Mouse (Mus musculus) embryonic facial prominence, embryonic 12.5 days (tissue): ENCODE measurements around the gene Il17ra. TPM values are rescaled to one million over a fixed set of nuclear protein-coding genes. Genes with fewer than 3 reads are reported as not detected.

Experiments used
- ATAC-seq: fragments of 200-750 bp; cut with Nextera tagmentation; 2 replicates; pipeline ENCODE4 v1.8.0; 2017; ENCODE audit not compliant: insufficient number of reproducible peaks, insufficient read depth, low FRiP score, low TSS enrichment
- H3K27ac ChIP-seq: fragments of 300-500 bp; sonication (generic); 2 replicates; pipeline ENCODE4 v1.5.1; 2016; ENCODE audit warnings: mild to moderate bottlenecking
- H3K27me3 ChIP-seq: fragments of 300-500 bp; sonication (generic); 2 replicates; pipeline ENCODE4 v1.6.1; 2016; ENCODE audit warnings: mild to moderate bottlenecking, moderate library complexity
- H3K36me3 ChIP-seq: fragments of 300-500 bp; sonication (generic); 2 replicates; pipeline ENCODE4 v1.6.1; 2016; ENCODE audit warnings: mild to moderate bottlenecking
- H3K4me1 ChIP-seq: fragments of 300-500 bp; sonication (generic); 2 replicates; pipeline ENCODE4 v1.6.1; 2016
- H3K4me2 ChIP-seq: fragments of 300-500 bp; sonication (generic); replicated peaks from 2 replicates; pipeline ENCODE4 v1.6.1; 2016; ENCODE audit warnings: mild to moderate bottlenecking, moderate library complexity
- H3K4me3 ChIP-seq: fragments of 300-500 bp; sonication (generic); 2 replicates; pipeline ENCODE4 v1.5.1; 2016; ENCODE audit warnings: mild to moderate bottlenecking
- H3K9ac ChIP-seq: fragments of 300-500 bp; sonication (generic); 2 replicates; pipeline ENCODE4 v1.6.1; 2016; ENCODE audit warnings: mild to moderate bottlenecking, moderate library complexity
- H3K9me3 ChIP-seq: fragments of 300-500 bp; sonication (generic); 2 replicates; pipeline ENCODE4 v1.6.1; 2016; ENCODE audit warnings: mild to moderate bottlenecking, moderate library complexity
- WGBS: fragments of 180-500 bp; shearing (Covaris S2); methylation state at CpG from one replicate; pipeline ENCODE4 v1.1.7; 2016; 5-methylcytosine and 5-hydroxymethylcytosine counted together
- polyA plus RNA-seq: library from polyadenylated mRNA; unstranded; fragments of >200 nt; fragmentation: Nextera tagmentation; extraction: Ambion mirVana; gene quantifications from 2 replicates; pipeline ENCODE4 v1.2.1, GENCODE M21; 2016

The Il17ra gene
- polyA plus RNA-seq, 1 experiment from 2014 or later = 4.1 TPM

DNA sequence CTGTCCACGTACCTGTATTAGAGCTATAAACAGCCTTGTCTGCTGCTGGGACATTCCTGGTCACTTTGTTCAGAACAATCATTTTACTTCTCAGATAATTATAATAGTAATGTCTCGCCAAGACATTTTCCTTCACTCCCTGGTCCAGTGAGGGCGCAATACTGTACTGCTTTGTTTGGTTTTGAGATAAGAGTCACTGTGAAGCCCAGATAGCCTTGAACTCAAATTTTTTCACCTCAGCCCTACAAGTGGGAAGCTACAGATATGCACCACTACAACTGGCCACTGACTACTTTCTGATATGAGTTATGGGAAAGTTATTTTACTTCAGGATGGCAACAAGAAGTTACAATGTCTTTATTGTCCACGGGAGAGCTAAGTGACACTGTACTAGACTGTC, 53.4 kb downstream of the Il17ra start:
- Histone ChIP-seq H3K4me3 (no peak overlapping the region), H3K4me1 (no peaks in the 10 kb centered on the region), H3K9ac (no peak overlapping the region), H3K27me3 (no peaks in the 10 kb centered on the region), H3K9me3 (no peaks in the 10 kb centered on the region), H3K27ac (no peak overlapping the region), H3K36me3 (peaks cover 66% of the 10 kb centered on the region), H3K4me2 (no peak overlapping the region)
- no peak for ATAC-seq
- WGBS = 90% methylated on average over 4 of the region's 4 CpGs

DNA sequence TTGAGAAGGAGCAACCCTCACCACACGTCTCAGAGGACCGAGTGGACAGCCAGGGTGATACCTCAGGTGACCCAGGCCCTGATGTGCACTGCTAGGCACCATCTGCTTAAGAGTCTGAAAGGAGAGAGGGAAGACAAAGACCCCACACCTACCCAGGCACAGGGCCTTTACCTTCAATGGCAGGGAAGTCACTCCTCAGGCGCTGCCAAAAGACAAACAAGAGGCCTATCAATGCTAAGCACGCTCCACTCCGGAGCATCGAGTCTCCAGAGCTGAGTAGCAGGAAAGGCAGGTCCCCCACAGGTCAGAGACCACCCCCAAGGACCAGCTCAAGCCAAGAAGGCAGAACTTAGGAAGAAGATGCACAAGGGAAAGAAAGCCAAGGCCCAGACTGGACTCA, 53.8 kb downstream of the Il17ra start:
- no peak overlapping the region for H3K27ac ChIP-seq
- no peaks in the 10 kb centered on the region for H3K9me3 ChIP-seq
- no peak overlapping the region for H3K4me3 ChIP-seq
- peaks cover 66% of the 10 kb centered on the region for H3K36me3 ChIP-seq
- no peaks in the 10 kb centered on the region for H3K27me3 ChIP-seq
- no peak overlapping the region for H3K9ac ChIP-seq
- ATAC-seq = no peak
- H3K4me1 ChIP-seq = no peaks in the 10 kb centered on the region
- WGBS = 78% methylated on average over 6 of the region's 6 CpGs
- no peak overlapping the region for H3K4me2 ChIP-seq

DNA sequence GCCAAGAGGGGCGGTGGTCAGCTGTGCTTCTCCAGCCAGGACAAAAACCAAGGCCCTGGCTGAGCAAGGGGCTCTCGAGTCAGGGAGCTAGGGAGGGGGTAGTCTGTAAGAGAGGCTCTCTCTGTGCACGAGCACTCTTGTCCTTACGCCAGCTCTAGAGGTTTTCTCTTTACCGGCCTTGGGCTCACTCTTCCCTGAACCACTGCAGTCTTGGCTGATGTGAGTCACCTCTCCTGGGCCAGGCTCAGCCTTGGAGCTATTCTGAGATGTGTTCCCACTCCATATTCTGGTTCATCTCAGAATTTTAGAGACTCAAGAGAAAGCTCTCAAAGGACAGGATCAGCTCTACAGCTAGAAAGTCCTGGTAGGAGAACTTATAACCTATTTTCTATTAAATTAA, 54.3 kb downstream of the Il17ra start:
- H3K27me3 ChIP-seq = no peaks in the 10 kb centered on the region
- H3K4me3 ChIP-seq = no peak overlapping the region
- no peak overlapping the region for H3K4me2 ChIP-seq
- H3K36me3 ChIP-seq = peaks cover 69% of the 10 kb centered on the region
- no peak overlapping the region for H3K27ac ChIP-seq
- no peak overlapping the region for H3K9ac ChIP-seq
- 86% methylated on average over 5 of the region's 5 CpGs for WGBS
- no peaks in the 10 kb centered on the region for H3K4me1 ChIP-seq
- ATAC-seq = no peak
- no peaks in the 10 kb centered on the region for H3K9me3 ChIP-seq

DNA sequence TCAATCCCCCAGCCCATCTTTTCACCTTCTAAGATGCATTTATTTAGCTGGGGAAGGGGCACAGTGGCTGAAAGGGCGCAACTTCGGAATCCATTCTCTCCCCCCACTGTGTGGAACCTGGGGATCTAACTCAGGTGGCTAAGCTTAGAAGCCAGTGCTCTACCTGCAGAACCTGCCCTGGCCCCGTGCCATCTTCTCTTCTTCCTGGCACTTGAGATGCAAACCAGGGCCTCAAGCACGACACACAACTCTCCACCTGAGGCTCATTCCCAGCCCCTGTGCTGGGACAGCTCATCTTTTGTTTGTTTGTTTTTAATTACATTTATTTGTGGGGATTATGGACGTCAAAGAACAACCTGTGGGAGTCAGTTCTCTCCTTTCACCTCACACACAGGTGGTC, 56.6 kb downstream of the Il17ra start:
- Histone ChIP-seq H3K36me3 (peaks cover 59% of the 10 kb centered on the region), H3K9me3 (no peaks in the 10 kb centered on the region), H3K4me2 (no peak overlapping the region), H3K4me1 (no peaks in the 10 kb centered on the region), H3K4me3 (no peak overlapping the region), H3K9ac (no peak overlapping the region), H3K27me3 (no peaks in the 10 kb centered on the region), H3K27ac (no peak overlapping the region)
- ATAC-seq = no peak
- WGBS = 82% methylated on average over 5 of the region's 5 CpGs

DNA sequence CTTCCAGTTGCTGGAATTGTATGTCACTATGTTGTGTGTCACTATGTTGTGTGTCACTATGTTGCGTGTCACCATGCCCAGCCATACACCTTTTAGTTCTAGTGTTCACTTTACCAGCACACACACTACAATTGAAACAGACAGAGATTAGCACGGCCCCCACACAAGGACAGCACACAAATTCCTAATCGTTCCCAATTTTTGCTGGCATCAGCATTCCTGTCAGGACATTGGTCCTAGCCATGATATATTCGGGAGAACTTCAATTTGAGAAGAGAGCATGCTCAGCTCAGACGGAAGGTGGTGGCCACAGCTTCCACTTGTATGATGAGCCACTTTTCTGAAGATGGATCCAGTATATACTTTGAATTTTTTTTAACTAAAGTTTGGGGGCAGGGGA, 61.7 kb downstream of the Il17ra start:
- ATAC-seq = no peak
- Histone ChIP-seq H3K4me3 (no peak overlapping the region), H3K9ac (no peak overlapping the region), H3K27ac (no peak overlapping the region), H3K9me3 (no peaks in the 10 kb centered on the region), H3K4me1 (peaks cover 8% of the 10 kb centered on the region), H3K27me3 (no peaks in the 10 kb centered on the region), H3K36me3 (peaks cover 38% of the 10 kb centered on the region), H3K4me2 (no peak overlapping the region)
- WGBS = 85% methylated on average over 5 of the region's 5 CpGs

DNA sequence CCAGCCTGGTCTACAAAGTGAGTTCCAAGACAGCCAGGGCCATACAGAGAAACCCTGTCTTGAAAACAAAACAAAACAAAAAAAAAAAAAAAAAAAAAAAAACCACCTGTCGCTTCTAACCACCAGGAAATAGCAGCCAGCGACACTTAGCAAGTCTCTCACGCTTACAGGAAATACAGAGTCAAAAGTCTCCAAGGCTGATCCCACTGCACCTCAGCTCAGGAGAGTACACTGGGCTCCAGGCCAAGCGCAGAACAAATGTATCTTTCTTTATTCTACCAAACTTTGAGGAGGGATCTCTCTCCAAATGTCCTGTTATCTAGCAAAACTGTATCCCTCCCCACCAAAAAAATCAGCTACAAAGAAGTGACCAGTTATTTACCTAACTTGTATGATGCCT, 66.1 kb downstream of the Il17ra start:
- H3K4me3 ChIP-seq = no peak overlapping the region
- H3K9ac ChIP-seq = no peak overlapping the region
- no peak for ATAC-seq
- no peaks in the 10 kb centered on the region for H3K9me3 ChIP-seq
- H3K4me1 ChIP-seq = peaks cover 13% of the 10 kb centered on the region
- H3K27me3 ChIP-seq = no peaks in the 10 kb centered on the region
- H3K27ac ChIP-seq = no peak overlapping the region
- H3K36me3 ChIP-seq = 0 out of 2 replicates have a peak, but pooled peaks cover 4% of the 10 kb centered on the region
- WGBS = 75% methylated on average over 4 of the region's 4 CpGs
- no peak overlapping the region for H3K4me2 ChIP-seq

DNA sequence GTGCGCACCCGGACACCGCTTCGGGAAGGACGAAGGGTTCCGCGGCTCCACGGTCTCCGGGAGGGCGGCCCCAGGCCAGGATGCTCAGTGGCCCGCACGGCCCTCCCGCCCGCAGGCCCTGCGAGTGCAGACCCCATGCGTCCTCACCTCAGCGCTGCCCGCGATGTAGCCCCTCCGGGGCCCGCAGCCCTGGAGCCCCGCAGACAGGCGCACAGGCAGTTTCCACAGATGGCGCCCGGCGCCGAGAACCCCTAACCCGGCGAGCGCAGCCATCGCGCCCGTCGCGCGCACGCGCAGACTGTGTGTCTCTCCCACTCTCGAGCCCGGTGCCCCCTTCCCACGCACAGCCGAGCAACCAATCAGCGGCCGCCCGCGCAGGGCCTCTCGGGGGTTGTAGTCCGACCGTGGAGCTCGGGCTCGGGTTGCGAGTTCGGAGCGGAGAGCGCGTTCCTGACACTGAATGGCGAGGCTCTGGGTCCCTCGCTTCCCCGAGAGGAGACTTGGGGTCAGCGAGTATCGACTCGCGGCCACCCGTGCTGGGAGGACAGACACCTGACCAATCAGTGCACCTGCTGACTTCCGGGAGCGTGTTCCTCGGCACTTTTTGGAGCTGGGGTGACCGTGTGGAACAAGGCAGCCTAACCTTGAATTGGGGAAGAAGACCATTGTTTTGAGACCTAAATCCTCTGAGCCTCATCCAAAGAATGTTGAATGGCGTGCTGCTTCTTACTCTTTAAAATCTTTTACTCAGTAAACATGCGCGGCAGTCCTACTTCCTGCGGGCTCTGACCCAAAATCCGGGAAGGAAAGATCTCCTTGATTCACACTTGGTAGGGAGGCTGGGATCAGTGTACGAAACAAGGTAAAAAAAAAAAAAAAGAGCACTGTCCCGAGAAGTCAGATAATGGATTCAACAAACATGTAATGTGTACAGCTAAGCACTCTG, 68.2 kb downstream of the Il17ra start, which contains the start of gene Hdhd5:
Gene Hdhd5, minus strand, starts transcription at position 300 of the 946 bp plus-strand sequence.
- Histone ChIP-seq H3K4me1 (peaks cover 13% of the 10 kb centered on the region), H3K9ac (peak within 1 kb of the TSS; percentile 81), H3K27ac (no peak within 1 kb of the TSS), H3K9me3 (no peaks in the 10 kb centered on the region), H3K36me3 (0 out of 2 replicates have a peak, but pooled peaks cover 4% of the 10 kb centered on the region), H3K27me3 (no peaks in the 10 kb centered on the region), H3K4me3 (peak within 1 kb of the TSS; percentile 70), H3K4me2 (peak within 1 kb of the TSS; percentile 78)
- ATAC-seq = peak; percentile 96
- 1% methylated on average over 74 of the region's 75 CpGs for WGBS

DNA sequence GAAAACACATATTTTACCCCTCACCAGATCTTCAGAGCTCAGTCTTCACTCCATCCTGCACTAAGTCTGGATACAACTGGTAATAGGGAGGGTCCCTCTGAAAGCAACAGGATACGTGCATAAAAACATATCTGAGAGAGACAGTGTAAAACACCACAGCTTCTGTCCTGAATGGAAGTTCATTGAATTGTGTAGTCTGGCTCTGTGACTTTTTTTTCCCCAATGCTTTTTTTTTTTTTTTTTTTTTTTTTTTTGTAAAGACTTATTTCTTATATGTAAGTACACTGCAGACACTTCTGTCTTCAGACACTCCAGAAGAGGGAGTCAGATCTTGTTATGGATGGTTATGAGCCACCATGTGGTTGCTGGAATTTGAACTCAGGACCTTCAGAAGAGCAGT, 69.5 kb downstream of the Il17ra start:
- Histone ChIP-seq H3K4me1 (peaks cover 13% of the 10 kb centered on the region), H3K4me2 (no peak overlapping the region), H3K36me3 (0 out of 2 replicates have a peak, but pooled peaks cover 4% of the 10 kb centered on the region), H3K4me3 (no peak overlapping the region), H3K27ac (no peak overlapping the region), H3K27me3 (no peaks in the 10 kb centered on the region), H3K9ac (no peak overlapping the region), H3K9me3 (no peaks in the 10 kb centered on the region)
- 82% methylated on average over 1 of the region's 1 CpGs for WGBS
- no peak for ATAC-seq

DNA sequence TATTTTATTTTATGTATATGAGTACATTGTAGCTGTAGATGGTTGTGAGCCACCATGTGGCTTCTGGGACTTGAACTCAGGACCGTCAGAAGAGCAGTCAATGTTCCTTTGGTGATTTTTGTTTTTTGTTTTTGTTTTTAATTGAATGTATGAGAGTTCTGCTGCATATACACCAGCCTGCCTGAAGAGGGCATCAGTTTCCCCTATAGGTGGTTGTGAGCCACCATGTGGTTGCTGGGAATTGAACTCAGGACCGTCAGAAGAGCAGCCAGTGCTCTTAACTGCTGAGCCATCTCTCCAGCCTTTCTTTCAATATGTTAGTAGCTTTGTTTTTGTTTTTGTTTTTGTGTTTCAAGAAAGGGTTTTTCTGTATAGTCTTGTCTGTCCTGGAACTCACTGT, 73.3 kb downstream of the Il17ra start:
- H3K27me3 ChIP-seq = no peaks in the 10 kb centered on the region
- H3K4me3 ChIP-seq = no peak overlapping the region
- H3K27ac ChIP-seq = no peak overlapping the region
- H3K9ac ChIP-seq = no peak overlapping the region
- H3K4me1 ChIP-seq = peaks cover 3% of the 10 kb centered on the region; the same call in 1 of the 2 replicates
- 67% methylated on average over 2 of the region's 2 CpGs for WGBS
- no peak for ATAC-seq
- no peaks in the 10 kb centered on the region for H3K36me3 ChIP-seq
- no peaks in the 10 kb centered on the region for H3K9me3 ChIP-seq
- no peak overlapping the region for H3K4me2 ChIP-seq

Other genes with a start within 250 kb of the Il17ra start
- gene D330020A13Rik, start 168.9 kb upstream of the Il17ra start, polyA plus RNA-seq = 0.72 and 0.79 TPM in 2 replicates
- gene B4galnt3, start 168.7 kb upstream of the Il17ra start, polyA plus RNA-seq = 1.2 and 1.5 TPM in 2 replicates
- gene Kdm5a, start 99.1 kb upstream of the Il17ra start, polyA plus RNA-seq = 50.6 and 58.3 TPM in 2 replicates
- gene Ccdc77, start 98.9 kb upstream of the Il17ra start, polyA plus RNA-seq = 23.9 and 26.8 TPM in 2 replicates
- 0.65 and 0.71 TPM in 2 replicates for gene Tmem121b, start 30.6 kb downstream of the Il17ra start, polyA plus RNA-seq
- 19.4 and 22.9 TPM in 2 replicates for gene Hdhd5, start 68.1 kb downstream of the Il17ra start, polyA plus RNA-seq
- gene Cecr2, start 203.1 kb downstream of the Il17ra start, polyA plus RNA-seq = 4.8 and 6.4 TPM in 2 replicates